Mouse (Mus musculus) liver, embryonic 11.5 days (tissue): Measurements from ENCODE around the gene Loxl3. TPM values are rescaled to one million over a fixed set of nuclear protein-coding genes. Genes with fewer than 3 reads are reported as not detected.

Source experiments
- ATAC-seq: fragments of 200-750 bp; cut with Nextera tagmentation; replicated peaks from 2 replicates; pipeline ENCODE4 v1.8.0; 2017; ENCODE audit warnings: moderate number of reproducible peaks, mild to moderate bottlenecking, moderate TSS enrichment, moderate library complexity; ENCODE audit not compliant: low FRiP score
- DNase-seq: peaks from one replicate; pipeline ENCODE4 v3.0.0-alpha.2; 2017; ENCODE audit warnings: low spot score
- H3K27ac ChIP-seq: fragments of 300-500 bp; sonication (generic); 2 replicates; pipeline ENCODE4 v1.5.1; 2014; ENCODE audit warnings: mild to moderate bottlenecking, low read depth, low read length, control low read depth
- H3K27me3 ChIP-seq: fragments of 300-500 bp; sonication (generic); replicated peaks from 2 replicates; pipeline ENCODE4 v1.6.1; 2014; ENCODE audit warnings: low read length, mixed read lengths; ENCODE audit not compliant: control insufficient read depth, insufficient read depth
- H3K36me3 ChIP-seq: fragments of 300-500 bp; sonication (generic); 2 replicates; pipeline ENCODE4 v1.6.1; 2014; ENCODE audit warnings: mild to moderate bottlenecking, low read length, moderate library complexity, mixed read lengths; ENCODE audit not compliant: control insufficient read depth, insufficient read depth
- H3K4me1 ChIP-seq: fragments of 300-500 bp; sonication (generic); replicated peaks from 2 replicates; pipeline ENCODE4 v1.6.1; 2014; ENCODE audit warnings: low read length, mixed read lengths; ENCODE audit not compliant: control insufficient read depth, insufficient read depth
- H3K4me2 ChIP-seq: fragments of 300-500 bp; sonication (generic); 2 replicates; pipeline ENCODE4 v1.6.1; 2014; ENCODE audit warnings: mild to moderate bottlenecking, control low read depth, moderate library complexity
- H3K4me3 ChIP-seq: fragments of 300-500 bp; sonication (generic); 2 replicates; pipeline ENCODE4 v1.5.1; 2014; ENCODE audit warnings: low read depth, low read length, control low read depth
- H3K9ac ChIP-seq: fragments of 300-500 bp; sonication (generic); 2 replicates; pipeline ENCODE4 v1.6.1; 2014; ENCODE audit warnings: low read depth, low read length, control low read depth
- H3K9me3 ChIP-seq: fragments of 300-500 bp; sonication (generic); 2 replicates; pipeline ENCODE4 v1.6.1; 2016; ENCODE audit warnings: low read length, inconsistent platforms, mixed read lengths; ENCODE audit not compliant: control insufficient read depth
- WGBS: fragments of 180-500 bp; shearing (Covaris S2); extraction: QIAGEN DNeasy Blood & Tissue Kit; methylation state at CpG from one replicate; pipeline ENCODE4 v1.1.7; 2014; 5-methylcytosine and 5-hydroxymethylcytosine counted together
- polyA plus RNA-seq: library from polyadenylated mRNA; unstranded; fragments of >200 nt; fragmentation: Nextera tagmentation; extraction: Ambion mirVana; gene quantifications from 2 replicates; pipeline ENCODE4 v1.2.1, GENCODE M21; 2014

The Loxl3 gene
- polyA plus RNA-seq, 1 experiment from 2014 or later = 6.2 TPM

GRCm38 (mm10) chr6:83011756-83012155, 22.2 kb upstream of the Loxl3 start:
- Histone ChIP-seq H3K9ac (no peak overlapping the region), H3K27ac (peak overlapping the region; percentile 41)

GRCm38 (mm10) chr6:83013444-83013843, 20.5 kb upstream of the Loxl3 start:
- ATAC-seq = no peak
- DNase-seq = no peak
- Histone ChIP-seq H3K9ac (no peak overlapping the region), H3K4me3 (no peak overlapping the region), H3K9me3 (no peaks in the 10 kb centered on the region), H3K4me2 (no peak overlapping the region; the same call in 1 of the 2 replicates), H3K4me1 (peaks cover 42% of the 10 kb centered on the region), H3K27ac (peak overlapping the region; percentile 97), H3K36me3 (no peaks in the 10 kb centered on the region), H3K27me3 (no peaks in the 10 kb centered on the region)
- WGBS = 77% methylated on average over 5 of the region's 5 CpGs

More at GRCm38 (mm10) chr6:83011756-83012155, 22.2 kb upstream of the Loxl3 start:
- Histone ChIP-seq H3K4me1 (peaks cover 38% of the 10 kb centered on the region), H3K36me3 (no peaks in the 10 kb centered on the region), H3K9me3 (no peaks in the 10 kb centered on the region), H3K27me3 (no peaks in the 10 kb centered on the region), H3K4me2 (no peak overlapping the region), H3K4me3 (no peak overlapping the region)
- no peak for DNase-seq
- ATAC-seq = no peak
- WGBS = 68% methylated on average over 6 of the region's 6 CpGs

- ATAC-seq = peak; percentile 95
Measured at GRCm38 (mm10) chr6:83014482-83015466, 19.2 kb upstream of the Loxl3 start.

GRCm38 (mm10) chr6:83015749-83016148, 18.2 kb upstream of the Loxl3 start:
- Histone ChIP-seq H3K4me2 (peak overlapping the region; percentile 51; the same call in 1 of the 2 replicates), H3K36me3 (no peaks in the 10 kb centered on the region), H3K27ac (peak overlapping the region; percentile 97), H3K9me3 (no peaks in the 10 kb centered on the region), H3K4me1 (peaks cover 44% of the 10 kb centered on the region), H3K4me3 (no peak overlapping the region), H3K27me3 (no peaks in the 10 kb centered on the region), H3K9ac (no peak overlapping the region)
- 89% methylated on average over 2 of the region's 2 CpGs for WGBS
- ATAC-seq (no peak), DNase-seq (no peak)

More at GRCm38 (mm10) chr6:83014482-83015466, 19.2 kb upstream of the Loxl3 start:
- peak overlapping the region; percentile 1; the same call in 1 of the 2 replicates for H3K4me3 ChIP-seq
- H3K27ac ChIP-seq = peak overlapping the region; percentile 97
- H3K4me1 ChIP-seq = peaks cover 45% of the 10 kb centered on the region
- DNase-seq = no peak
- H3K27me3 ChIP-seq = no peaks in the 10 kb centered on the region
- H3K9me3 ChIP-seq = no peaks in the 10 kb centered on the region
- peak overlapping the region; percentile 51 for H3K4me2 ChIP-seq
- H3K9ac ChIP-seq = peak overlapping the region; percentile 52
- 43% methylated on average over 12 of the region's 12 CpGs for WGBS
- H3K36me3 ChIP-seq = no peaks in the 10 kb centered on the region

- Histone ChIP-seq H3K4me2 (no peak overlapping the region), H3K36me3 (no peaks in the 10 kb centered on the region), H3K9ac (no peak overlapping the region), H3K9me3 (no peaks in the 10 kb centered on the region), H3K4me3 (no peak overlapping the region), H3K27me3 (no peaks in the 10 kb centered on the region), H3K27ac (no peak overlapping the region), H3K4me1 (peaks cover 38% of the 10 kb centered on the region)
- ATAC-seq (no peak), DNase-seq (no peak)
- 76% methylated on average over 3 of the region's 3 CpGs for WGBS
Measured at GRCm38 (mm10) chr6:83017190-83017589, 16.8 kb upstream of the Loxl3 start.

GRCm38 (mm10) chr6:83019044-83019443, 14.9 kb upstream of the Loxl3 start:
- H3K4me1 ChIP-seq = peaks cover 40% of the 10 kb centered on the region
- H3K27ac ChIP-seq = no peak overlapping the region

GRCm38 (mm10) chr6:83020121-83020520, 13.9 kb upstream of the Loxl3 start:
- peak overlapping the region; percentile 45; the same call in 1 of the 2 replicates for H3K27ac ChIP-seq
- H3K27me3 ChIP-seq = no peaks in the 10 kb centered on the region
- H3K36me3 ChIP-seq = no peaks in the 10 kb centered on the region
- peaks cover 39% of the 10 kb centered on the region for H3K4me1 ChIP-seq
- H3K4me3 ChIP-seq = no peak overlapping the region
- no peak overlapping the region for H3K4me2 ChIP-seq
- DNase-seq (no peak), ATAC-seq (peak; percentile 64)
- H3K9me3 ChIP-seq = no peaks in the 10 kb centered on the region
- H3K9ac ChIP-seq = no peak overlapping the region
- WGBS = 51% methylated on average over 6 of the region's 6 CpGs

More at GRCm38 (mm10) chr6:83019044-83019443, 14.9 kb upstream of the Loxl3 start:
- 64% methylated on average over 3 of the region's 3 CpGs for WGBS
- no peaks in the 10 kb centered on the region for H3K9me3 ChIP-seq
- H3K4me2 ChIP-seq = no peak overlapping the region
- no peaks in the 10 kb centered on the region for H3K36me3 ChIP-seq
- no peak overlapping the region for H3K4me3 ChIP-seq
- DNase-seq = no peak
- no peak for ATAC-seq
- no peak overlapping the region for H3K9ac ChIP-seq
- no peaks in the 10 kb centered on the region for H3K27me3 ChIP-seq

GRCm38 (mm10) chr6:83020836-83021593, 13.0 kb upstream of the Loxl3 start:
- WGBS = 69% methylated on average over 4 of the region's 4 CpGs
- DNase-seq (no peak), ATAC-seq (no peak)
- Histone ChIP-seq H3K27ac (no peak overlapping the region), H3K4me2 (no peak overlapping the region), H3K36me3 (no peaks in the 10 kb centered on the region), H3K9me3 (no peaks in the 10 kb centered on the region), H3K4me3 (no peak overlapping the region), H3K4me1 (peaks cover 37% of the 10 kb centered on the region), H3K9ac (no peak overlapping the region), H3K27me3 (no peaks in the 10 kb centered on the region)
